In genomic region chr10:122231818-122232217, GRCm38 (mm10) we compare ENCODE assay signal across 18 mouse cellular contexts.
"Had no signal": no experiment of that assay in that cellular context is flagged by ENCODE, and none has a peak within 500 bp of the region (broad histone marks: within the 10 kb centered on the region; RNA-seq: fewer than 3 reads in every experiment).

No protein-coding gene starts in this region.

- DNase-seq: lung, embryonic 14.5 days; lung, postnatal 10 days; lung, postnatal 4 days; midbrain, embryonic 14.5 days; retina, postnatal 1 day; right cerebral cortex, adult 18-20 months; right cerebral cortex, postnatal 25 days; right cerebral cortex, postnatal 4 days; spleen, adult 18-20 months; thymus, adult 18-20 months; thymus, postnatal 14 days; thymus, postnatal 36 days had no signal

- H3K36me3 ChIP-seq: midbrain, embryonic 10.5 days; midbrain, embryonic 12.5 days; neural tube, embryonic 13.5 days; neural tube, embryonic 15.5 days had no signal

- H3K4me2 ChIP-seq: lung, embryonic 14.5 days; midbrain, embryonic 12.5 days; neural tube, embryonic 13.5 days; neural tube, embryonic 15.5 days had no signal

- H3K4me3 ChIP-seq: midbrain, embryonic 10.5 days; midbrain, embryonic 12.5 days; myocyte; neural tube, embryonic 13.5 days; neural tube, embryonic 15.5 days had no signal

- H3K27me3 ChIP-seq: midbrain, embryonic 12.5 days; neural tube, embryonic 13.5 days; neural tube, embryonic 15.5 days had no signal

- H3K27ac ChIP-seq: midbrain, embryonic 10.5 days; midbrain, embryonic 12.5 days; neural tube, embryonic 13.5 days; neural tube, embryonic 15.5 days had no signal

- H3K9me3 ChIP-seq: midbrain, embryonic 10.5 days; midbrain, embryonic 12.5 days; neural tube, embryonic 13.5 days; neural tube, embryonic 15.5 days had no signal

- H3K4me1 ChIP-seq: midbrain, embryonic 10.5 days; midbrain, embryonic 12.5 days; neural tube, embryonic 13.5 days; neural tube, embryonic 15.5 days had no signal

- ATAC-seq: midbrain, embryonic 16.5 days had no signal

- H3K9ac ChIP-seq: lung, embryonic 14.5 days; midbrain, embryonic 12.5 days; neural tube, embryonic 13.5 days; neural tube, embryonic 15.5 days had no signal
